Mouse (Mus musculus) cerebellum, adult 2 months (tissue): ENCODE measurements around the gene Arid1b.

Source experiments
- CTCF ChIP-seq: fragments of 200-500 bp; IDR thresholded peaks from 2 replicates; pipeline ENCODE4 v1.5.1; 2011; ENCODE audit warnings: low read depth, mild to moderate bottlenecking, control low read depth, low read length, moderate library complexity, borderline replicate concordance; ENCODE audit not compliant: insufficient read depth
- POLR2A ChIP-seq: fragments of 200-500 bp; IDR thresholded peaks from 2 replicates; pipeline ENCODE4 v1.6.1; 2011; ENCODE audit warnings: low read length, control low read depth, borderline replicate concordance; ENCODE audit not compliant: insufficient read depth

- TF ChIP-seq CTCF (peak; percentile 13; the same call in 1 of the 2 replicates), POLR2A (no peak)
These were observed 358.8 kb downstream of the Arid1b start for GRCm38 (mm10) chr17:5352901-5353300.
